Mouse (Mus musculus) C2C12 (cell line): Measurements from ENCODE around the gene 1700047I17Rik2. TPM values are rescaled to one million over a fixed set of nuclear protein-coding genes. Genes with fewer than 3 reads are reported as not detected.
"Not testable (repeated sequence)": the region's sequence is repeated elsewhere in the genome, so short reads cannot be mapped to it uniquely, and the experiment has no call there.

Source experiments
- H3K27me3 ChIP-seq: one replicate; pipeline ENCODE4 v1.6.1; 2011; ENCODE audit not compliant: control insufficient read depth, insufficient read depth, insufficient read length
- H3K36me3 ChIP-seq: one replicate; pipeline ENCODE4 v1.6.1; 2011; ENCODE audit not compliant: control insufficient read depth, insufficient read depth
- H3K4me3 ChIP-seq: one replicate; pipeline ENCODE4 v1.5.1; 2011; ENCODE audit warnings: mild to moderate bottlenecking, control low read depth; ENCODE audit not compliant: poor library complexity, insufficient read depth, severe bottlenecking
- H3K79me2 ChIP-seq: one replicate; pipeline ENCODE4 v1.6.1; 2011; ENCODE audit not compliant: control insufficient read depth, insufficient read depth
- H3K79me3 ChIP-seq: one replicate; pipeline ENCODE4 v1.6.1; 2011; ENCODE audit warnings: low read depth, control low read depth
- H3ac ChIP-seq: one replicate; pipeline ENCODE3; 2011; ENCODE audit warnings: low read depth; ENCODE audit not compliant: control insufficient read depth, insufficient read length
- long read RNA-seq, 2 experiments: library from polyadenylated mRNA; unstranded; transcript quantifications; one replicate each; pipeline ENCODE4 v2.0.0; 2019 to 2020
- polyA plus RNA-seq: library from polyadenylated mRNA; unstranded; fragments of >200 nt; fragmentation: generic; extraction: Trizol; gene quantifications from one replicate; pipeline ENCODE4 v1.2.1, GENCODE M21; 2012; ENCODE audit warnings: missing spikeins

Gene 1700047I17Rik2
- polyA plus RNA-seq: not detected
- long read RNA-seq, experiment 1, transcript 1700047I17Rik2-201 (5 exons, 3,863 nt): major isoform, 38 of 49 reads
- long read RNA-seq, experiment 1, partial matches to known transcripts: 2 of 49 reads
- long read RNA-seq, experiment 1, other reads (novel, unspliced or antisense): 9 of 49 reads
- long read RNA-seq, experiment 2, transcript 1700047I17Rik2-201 (5 exons, 3,863 nt): major isoform, 102 of 131 reads
- long read RNA-seq, experiment 2, partial matches to known transcripts: 0 of 131 reads
- long read RNA-seq, experiment 2, other reads (novel, unspliced or antisense): 29 of 131 reads

- H3K4me3 ChIP-seq, H3K27me3 ChIP-seq, H3K79me3 ChIP-seq, H3K36me3 ChIP-seq, H3ac ChIP-seq, H3K79me2 ChIP-seq: not testable (repeated sequence)
These were observed at the start of gene 1700047I17Rik2 for GRCm38 (mm10) chr12:55199306-55199705. TSS of gene 1700047I17Rik2 (plus strand) at chr12:55199592.

DNA sequence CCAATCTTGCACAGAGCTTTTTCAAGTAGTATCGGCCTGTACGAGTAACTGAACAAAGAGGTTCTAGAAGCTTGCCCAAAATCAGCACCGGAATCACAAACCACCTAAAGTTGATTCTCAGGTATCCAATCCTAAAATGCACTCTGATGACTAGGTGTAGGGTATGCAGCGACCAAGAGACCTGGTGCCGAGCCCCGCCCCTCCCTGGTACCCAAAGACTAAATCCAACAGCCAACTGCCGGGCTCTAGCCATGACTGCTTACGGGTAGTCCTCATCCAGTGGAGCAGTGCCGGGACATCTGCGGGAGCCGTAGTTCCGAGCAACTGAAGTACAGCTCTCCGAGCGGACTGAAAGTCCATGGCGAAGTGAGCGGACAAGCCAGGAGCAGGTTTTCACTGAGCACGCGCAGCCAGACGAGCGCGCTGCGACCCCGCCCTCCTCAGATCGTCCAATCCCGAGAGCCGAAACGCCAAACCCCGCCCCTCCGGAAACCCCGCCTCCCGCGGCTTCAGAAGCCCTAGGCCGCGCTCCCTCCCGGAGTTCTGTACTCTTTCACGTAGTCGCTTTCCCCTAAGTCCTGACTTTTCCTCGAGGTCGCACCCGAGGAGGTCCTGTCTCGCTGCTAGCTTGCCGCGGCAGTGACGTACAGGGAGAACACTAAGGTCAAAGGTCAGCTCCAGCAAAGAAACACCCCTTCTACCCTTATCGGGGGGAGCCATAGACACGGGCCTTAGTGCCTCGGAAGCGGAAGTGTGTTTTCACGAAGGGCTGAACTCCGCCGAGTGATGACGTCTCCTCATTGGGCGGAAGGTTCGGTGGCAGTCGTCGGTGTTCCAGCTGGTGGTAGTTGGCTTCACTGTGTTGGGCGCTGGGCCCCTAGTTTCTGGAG, 44.6 kb upstream of the 1700047I17Rik2 start, which contains the start of gene Srp54b:
Gene Srp54b (plus strand): TSS at position 546 of the 890 bp plus-strand sequence.
- not testable (repeated sequence) for H3K79me2 ChIP-seq, H3K36me3 ChIP-seq, H3K4me3 ChIP-seq, H3K79me3 ChIP-seq, H3K27me3 ChIP-seq, H3ac ChIP-seq

GRCm38 (mm10) chr12:55155449-55155783, 44.0 kb upstream of the 1700047I17Rik2 start:
- not testable (repeated sequence) for H3K79me3 ChIP-seq, H3ac ChIP-seq, H3K4me3 ChIP-seq, H3K36me3 ChIP-seq, H3K79me2 ChIP-seq, H3K27me3 ChIP-seq

DNA sequence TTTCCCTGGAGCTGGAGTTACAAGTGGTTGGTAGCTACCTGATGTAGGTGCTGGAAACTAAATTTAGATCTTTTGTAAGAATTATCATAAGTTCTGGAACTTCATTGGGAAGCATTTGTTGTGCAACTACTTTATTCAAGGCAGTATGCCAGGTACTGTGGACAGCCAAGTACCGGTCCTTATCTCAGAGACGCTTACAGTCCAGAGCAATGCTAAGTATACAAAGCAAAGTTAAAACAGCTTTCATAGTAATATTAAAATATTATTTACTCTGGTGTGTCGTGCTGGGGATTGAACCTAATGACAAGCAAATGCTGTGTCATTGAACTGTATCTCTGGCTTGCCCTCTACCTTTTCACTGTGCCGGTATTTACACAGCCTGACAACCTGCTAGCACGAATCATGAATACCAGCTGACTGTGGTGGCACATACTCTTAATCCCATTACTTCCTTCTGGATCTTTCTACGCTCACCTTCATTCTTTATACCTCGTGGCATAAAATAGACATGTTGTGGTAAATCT, 32.3 kb upstream of the 1700047I17Rik2 start:
- not testable (repeated sequence) for H3K79me3 ChIP-seq, H3ac ChIP-seq, H3K4me3 ChIP-seq, H3K79me2 ChIP-seq, H3K27me3 ChIP-seq, H3K36me3 ChIP-seq

DNA sequence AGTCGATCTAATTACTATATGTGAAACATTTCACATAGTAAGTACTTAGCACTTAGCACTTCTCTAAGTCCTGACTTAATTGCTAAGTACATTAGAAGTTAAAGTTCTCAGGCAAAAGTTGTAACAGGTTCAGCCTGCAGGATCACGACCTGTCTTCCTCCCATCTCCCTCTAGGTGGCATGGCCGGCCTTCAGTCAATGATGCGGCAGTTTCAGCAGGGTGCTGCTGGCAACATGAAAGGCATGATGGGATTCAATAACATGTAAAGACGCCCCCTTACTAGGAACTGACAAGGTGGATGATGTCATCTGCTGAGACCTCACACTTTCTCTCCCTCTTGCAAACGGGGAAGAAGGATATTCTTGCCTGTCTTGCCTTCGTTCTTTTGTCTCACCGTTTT, 11.7 kb upstream of the 1700047I17Rik2 start:
- not testable (repeated sequence) for H3K27me3 ChIP-seq, H3K4me3 ChIP-seq, H3ac ChIP-seq, H3K79me2 ChIP-seq, H3K79me3 ChIP-seq, H3K36me3 ChIP-seq

GRCm38 (mm10) chr12:55189127-55189526, 10.3 kb upstream of the 1700047I17Rik2 start:
- not testable (repeated sequence) for H3K4me3 ChIP-seq, H3K27me3 ChIP-seq, H3ac ChIP-seq, H3K79me2 ChIP-seq, H3K36me3 ChIP-seq, H3K79me3 ChIP-seq

GRCm38 (mm10) chr12:55199799-55200198, 407 bp downstream of the 1700047I17Rik2 start:
- not testable (repeated sequence) for H3K36me3 ChIP-seq, H3K79me3 ChIP-seq, H3K4me3 ChIP-seq, H3K79me2 ChIP-seq, H3K27me3 ChIP-seq, H3ac ChIP-seq

GRCm38 (mm10) chr12:55212944-55213343, 13.6 kb downstream of the 1700047I17Rik2 start:
- not testable (repeated sequence) for H3K79me2 ChIP-seq, H3ac ChIP-seq, H3K4me3 ChIP-seq, H3K27me3 ChIP-seq, H3K36me3 ChIP-seq, H3K79me3 ChIP-seq

GRCm38 (mm10) chr12:55229626-55230519, 30.5 kb downstream of the 1700047I17Rik2 start, which contains the start of gene Srp54c:
TSS of gene Srp54c (plus strand) at chr12:55230168.
- not testable (repeated sequence) for H3K79me2 ChIP-seq, H3K79me3 ChIP-seq, H3K27me3 ChIP-seq, H3K36me3 ChIP-seq
- H3K4me3 ChIP-seq: peak within 1 kb of the TSS; percentile 38
- peak within 1 kb of the TSS; percentile 68 for H3ac ChIP-seq

GRCm38 (mm10) chr12:55230520-55230861, 31.1 kb downstream of the 1700047I17Rik2 start:
- not testable (repeated sequence) for H3K36me3 ChIP-seq, H3K27me3 ChIP-seq, H3K79me3 ChIP-seq, H3K79me2 ChIP-seq
- peak overlapping the region; percentile 38 for H3K4me3 ChIP-seq
- peak overlapping the region; percentile 68 for H3ac ChIP-seq

DNA sequence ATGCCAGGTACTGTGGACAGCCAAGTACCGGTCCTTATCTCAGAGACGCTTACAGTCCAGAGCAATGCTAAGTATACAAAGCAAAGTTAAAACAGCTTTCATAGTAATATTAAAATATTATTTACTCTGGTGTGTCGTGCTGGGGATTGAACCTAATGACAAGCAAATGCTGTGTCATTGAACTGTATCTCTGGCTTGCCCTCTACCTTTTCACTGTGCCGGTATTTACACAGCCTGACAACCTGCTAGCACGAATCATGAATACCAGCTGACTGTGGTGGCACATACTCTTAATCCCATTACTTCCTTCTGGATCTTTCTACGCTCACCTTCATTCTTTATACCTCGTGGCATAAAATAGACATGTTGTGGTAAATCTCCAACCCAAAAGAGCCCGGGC, 42.9 kb downstream of the 1700047I17Rik2 start:
- not testable (repeated sequence) for H3K36me3 ChIP-seq, H3ac ChIP-seq, H3K79me3 ChIP-seq, H3K27me3 ChIP-seq, H3K79me2 ChIP-seq, H3K4me3 ChIP-seq
